Mouse (Mus musculus) induced T-regulatory cell, adult 2 months (primary cell): ENCODE measurements around the gene Commd3.
A peak's percentile ranks its signal among the peaks of the same experiment; 100 is the strongest.

Experiments used
- DNase-seq: peaks from one replicate; pipeline ENCODE4 v3.0.0-alpha.2; 2012; ENCODE audit warnings: low read depth

Commd3 gene

DNA sequence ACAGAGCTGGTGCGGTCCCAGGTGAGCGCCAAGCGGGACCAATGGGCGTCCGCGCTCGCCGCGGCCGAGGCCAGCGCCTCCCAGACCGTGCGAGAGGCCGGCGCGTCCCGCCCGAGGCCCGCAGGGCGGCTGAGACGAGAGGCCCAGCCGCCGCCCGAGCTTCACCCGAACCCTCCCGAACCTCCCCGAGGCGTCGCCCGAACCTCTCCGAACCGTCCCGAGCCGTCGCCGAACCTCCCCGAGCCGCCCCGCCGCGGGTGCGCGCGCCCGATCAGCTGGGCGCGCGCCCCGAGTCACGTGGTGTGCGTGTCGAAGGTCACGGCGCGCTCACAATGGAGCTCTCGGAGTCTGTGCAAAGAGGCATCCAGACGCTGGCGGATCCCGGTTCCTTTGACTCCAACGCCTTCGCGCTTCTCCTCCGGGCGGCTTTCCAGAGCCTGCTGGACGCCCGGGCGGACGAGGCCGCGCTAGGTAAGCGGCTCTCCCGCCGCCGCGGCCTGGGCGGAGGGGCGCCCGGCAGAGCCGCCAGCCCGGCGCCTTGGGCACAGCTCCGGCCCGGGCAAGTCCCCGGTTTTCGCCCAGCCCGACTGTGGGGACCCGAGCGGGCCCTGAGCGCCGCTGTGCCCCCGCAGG lies at the start of gene Commd3:
Commd3 (plus strand) TSS at position 252 of the 633 bp plus-strand sequence.
- DNase-seq: peak; percentile 94

GRCm38 (mm10) chr2:18623219-18623618 lies 49.0 kb upstream of the Commd3 start:
- no peak for DNase-seq

- DNase-seq: no peak
Observed at GRCm38 (mm10) chr2:18630547-18630946, 41.6 kb upstream of the Commd3 start.

DNA sequence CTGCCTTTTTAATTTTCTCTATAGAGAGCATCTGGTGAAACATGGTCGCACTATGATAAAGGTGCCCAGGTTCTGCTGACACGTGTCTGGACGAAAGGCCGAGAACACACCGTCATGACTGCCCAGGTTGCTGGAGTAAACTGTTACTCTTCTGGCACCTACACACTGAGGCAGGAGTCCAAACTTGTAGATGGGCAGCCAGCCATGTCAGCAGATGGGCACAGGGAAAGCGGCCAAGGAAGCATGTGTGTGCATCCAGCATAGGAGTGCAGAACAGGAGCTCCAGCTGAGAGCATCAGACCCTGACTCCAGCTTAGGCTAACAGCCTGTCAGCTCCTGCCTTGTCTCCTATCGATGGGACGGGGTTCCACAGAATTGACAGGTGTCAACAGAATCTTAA lies 37.1 kb upstream of the Commd3 start:
- DNase-seq: no peak

- no peak for DNase-seq
Observed at GRCm38 (mm10) chr2:18648563-18648962, 23.6 kb upstream of the Commd3 start.

- no peak for DNase-seq
Observed at GRCm38 (mm10) chr2:18654821-18655220, 17.4 kb upstream of the Commd3 start.

GRCm38 (mm10) chr2:18664003-18664402 lies 8.2 kb upstream of the Commd3 start:
- peak; percentile 90 for DNase-seq

GRCm38 (mm10) chr2:18671041-18671440 lies 1.1 kb upstream of the Commd3 start:
- no peak for DNase-seq

GRCm38 (mm10) chr2:18672766-18673164 lies 581 bp downstream of the Commd3 start:
- DNase-seq: peak; percentile 68

DNA sequence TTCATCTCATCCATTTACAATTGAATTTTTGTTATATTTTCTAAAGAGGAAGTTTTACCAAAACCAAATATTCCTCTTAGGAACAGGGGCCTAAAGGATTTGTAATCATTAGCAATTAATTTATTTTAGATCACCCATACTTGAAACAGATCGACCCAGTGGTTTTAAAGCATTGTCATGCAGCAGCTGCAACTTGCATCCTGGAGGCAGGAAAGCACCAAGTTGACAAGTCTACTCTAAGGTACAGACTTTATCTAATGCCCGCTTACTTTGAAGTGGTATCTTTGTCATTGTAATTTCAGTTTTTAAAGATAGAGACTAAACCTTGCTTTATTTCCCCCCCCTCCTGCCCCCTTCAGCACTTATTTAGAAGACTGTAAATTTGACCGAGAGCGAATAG lies 1.6 kb downstream of the Commd3 start:
- DNase-seq: peak; percentile 38

- peak; percentile 32 for DNase-seq
Observed at GRCm38 (mm10) chr2:18674193-18674902, 2.2 kb downstream of the Commd3 start.

DNA sequence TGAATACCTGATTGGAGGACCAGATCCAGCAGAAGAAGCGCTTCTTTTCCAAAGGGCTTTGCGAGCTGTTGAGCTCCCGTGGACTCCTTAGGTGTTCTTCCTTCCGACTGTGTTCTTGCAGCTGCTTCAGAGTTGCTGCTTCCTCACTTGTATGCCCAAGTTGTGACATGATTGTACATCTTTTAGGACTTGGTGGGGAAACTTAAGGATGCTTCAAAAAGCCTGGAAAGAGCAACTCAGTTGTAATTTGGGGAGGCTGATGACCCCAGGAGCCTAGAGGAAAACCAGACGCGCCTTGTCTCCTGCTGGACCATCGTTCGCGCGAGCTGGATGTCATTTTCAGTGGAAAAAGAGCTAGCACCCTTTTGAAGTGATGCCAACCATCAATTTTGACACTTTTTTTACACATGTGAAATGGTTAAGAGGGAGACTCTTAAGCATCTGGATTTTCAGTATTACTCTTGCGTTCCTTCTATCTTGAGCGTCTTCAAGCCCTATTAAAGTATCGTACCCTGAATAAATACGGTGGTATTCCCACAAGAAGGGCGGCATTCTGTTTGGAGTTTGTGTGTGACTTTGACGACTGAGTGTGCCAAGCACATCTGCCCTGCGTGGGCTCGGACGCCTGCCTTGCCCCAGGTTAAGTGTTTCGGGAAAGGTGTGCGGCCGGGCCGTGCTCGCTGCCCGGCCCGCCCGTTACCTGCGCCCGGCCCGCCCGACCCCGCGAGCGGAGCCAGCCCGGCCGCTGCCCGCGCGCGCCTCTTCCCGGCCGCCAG lies 3.7 kb downstream of the Commd3 start:
- peak; percentile 35 for DNase-seq

DNA sequence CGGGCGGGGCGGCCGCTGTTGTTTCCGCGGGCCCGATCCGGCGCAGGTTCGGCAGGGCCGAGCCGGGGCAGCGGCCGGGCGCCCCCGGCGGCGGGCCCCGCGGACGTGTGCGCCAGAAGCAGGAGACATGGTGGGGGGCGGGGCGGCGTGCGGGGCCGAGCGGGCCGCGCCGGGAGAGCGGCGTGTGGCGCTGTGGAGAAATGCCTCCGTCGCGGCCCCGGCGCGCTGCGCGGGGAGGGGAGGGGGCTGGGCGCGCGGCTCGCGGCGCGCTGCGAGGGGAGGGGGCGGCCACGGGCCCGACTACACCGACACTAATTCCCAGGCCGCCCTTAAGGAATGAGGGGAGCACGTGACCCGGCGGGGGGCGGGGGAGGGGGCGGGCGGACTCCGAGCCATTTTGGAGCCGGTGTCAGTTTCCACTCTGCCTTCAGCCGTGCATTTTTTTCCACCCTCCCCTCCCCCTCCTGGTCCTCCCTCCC lies 4.3 kb downstream of the Commd3 start:
- DNase-seq: peak; percentile 79

DNA sequence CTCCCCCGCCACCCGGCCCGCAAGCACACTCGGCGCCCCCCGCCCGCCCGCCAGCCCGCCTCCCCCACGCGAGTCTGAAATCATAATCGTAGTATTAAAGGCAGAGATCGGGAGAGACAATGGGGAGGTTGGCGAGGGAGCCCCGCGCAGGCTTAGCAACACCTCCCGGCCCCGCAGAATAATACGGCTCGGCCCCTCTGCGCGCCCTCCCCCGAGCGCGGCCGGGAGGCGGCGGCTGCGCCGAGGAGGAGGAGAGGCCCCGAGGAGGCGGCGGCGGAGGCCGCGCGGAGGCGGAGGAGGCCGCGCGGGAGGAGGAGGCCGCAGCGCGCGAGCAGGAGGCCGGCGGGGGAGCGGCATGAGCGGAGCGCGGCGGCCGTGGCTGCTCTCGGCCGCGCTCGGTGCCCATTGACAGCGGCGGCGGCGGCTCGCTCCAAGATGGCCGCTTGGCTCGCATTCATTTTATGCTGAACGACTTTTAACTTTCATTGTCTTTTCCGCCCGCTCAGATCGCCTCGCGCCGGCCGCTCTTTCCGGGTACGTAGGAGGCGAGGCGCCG lies 4.8 kb downstream of the Commd3 start, which contains the start of gene Bmi1:
Bmi1 (plus strand) TSS at position 83 of the 556 bp plus-strand sequence.
- DNase-seq: peak; percentile 74

DNA sequence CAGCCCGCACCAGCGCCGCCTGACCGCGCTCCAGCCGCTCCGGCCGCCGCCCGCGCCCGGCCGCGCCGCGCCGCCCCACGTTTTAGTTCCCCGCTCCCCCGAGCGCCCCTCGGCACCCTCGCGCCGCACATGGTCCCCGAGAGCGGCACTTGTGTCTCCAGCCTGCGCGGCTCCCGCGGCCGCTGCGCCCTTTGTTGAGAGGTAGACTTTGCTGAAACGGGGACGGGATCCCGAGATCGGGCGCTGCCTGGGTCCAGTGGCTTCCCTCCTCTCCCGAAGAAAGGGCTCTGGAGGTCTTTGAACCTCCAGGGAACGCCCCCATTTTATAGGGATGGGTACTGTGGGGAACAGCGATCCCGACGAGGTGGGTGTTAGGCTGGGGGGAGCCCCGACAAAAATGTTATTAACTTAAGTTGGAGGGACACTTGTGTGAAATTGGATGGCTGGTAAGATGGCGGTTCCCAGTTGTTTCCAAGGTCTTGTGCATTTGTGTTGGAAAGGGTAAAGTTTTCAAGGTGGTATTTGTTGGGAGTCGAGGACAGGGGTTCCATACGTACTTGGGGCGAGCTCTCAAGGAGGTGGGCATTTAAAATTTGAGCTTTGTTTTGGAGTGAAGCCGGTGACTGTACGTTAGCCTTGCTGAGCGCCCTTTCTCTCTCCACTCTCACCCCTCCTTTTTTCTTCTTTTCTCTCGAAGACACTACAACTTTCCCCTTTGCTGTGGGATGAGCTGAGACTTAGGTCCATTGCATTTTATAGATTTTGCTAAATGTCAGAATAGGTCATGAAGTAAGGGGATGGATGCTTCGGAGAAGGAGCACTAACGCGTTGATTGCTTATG lies 5.7 kb downstream of the Commd3 start:
- peak; percentile 66 for DNase-seq

DNA sequence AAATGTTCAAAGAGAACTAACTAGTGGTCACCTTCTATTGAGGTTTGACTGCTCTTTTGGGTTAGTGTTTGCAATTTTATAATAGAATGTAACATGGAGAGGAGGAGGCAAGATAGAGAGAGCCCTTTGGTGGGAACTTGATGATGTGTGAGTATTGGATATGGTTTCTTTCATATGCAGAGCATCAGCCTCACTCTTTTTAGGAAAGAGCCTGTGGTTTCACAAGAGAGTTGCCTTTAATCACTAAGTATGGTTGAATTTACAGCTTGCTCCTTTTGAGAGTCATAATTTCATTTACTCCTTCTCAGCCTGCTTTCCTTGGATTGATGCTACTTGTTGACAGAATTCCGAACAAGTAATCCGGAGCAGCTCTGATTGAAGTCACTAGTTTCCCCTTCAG lies 7.5 kb downstream of the Commd3 start:
- no peak for DNase-seq

DNA sequence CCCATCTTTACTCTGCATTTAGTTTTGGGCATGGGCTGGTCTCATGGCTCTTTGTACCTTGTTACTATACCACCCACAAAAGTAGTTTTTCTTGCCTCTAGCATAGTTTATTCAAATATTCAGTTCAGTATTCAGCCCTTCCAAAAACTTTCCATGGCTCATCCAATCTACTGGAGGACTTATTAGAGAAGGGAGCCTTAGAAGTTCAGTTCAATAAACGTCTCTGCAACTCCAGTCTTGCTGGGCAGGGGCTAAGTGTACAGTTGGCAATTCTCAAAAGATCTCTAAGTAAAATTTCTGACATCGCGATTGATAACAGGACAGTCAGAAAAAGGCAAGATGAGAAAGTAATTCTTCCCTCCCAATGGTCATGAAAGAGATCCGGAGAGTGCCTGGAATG lies 8.3 kb downstream of the Commd3 start:
- no peak for DNase-seq

GRCm38 (mm10) chr2:18680961-18681360 lies 8.8 kb downstream of the Commd3 start:
- peak; percentile 82 for DNase-seq

- no peak for DNase-seq
Observed at GRCm38 (mm10) chr2:18684062-18684461, 11.9 kb downstream of the Commd3 start.

DNA sequence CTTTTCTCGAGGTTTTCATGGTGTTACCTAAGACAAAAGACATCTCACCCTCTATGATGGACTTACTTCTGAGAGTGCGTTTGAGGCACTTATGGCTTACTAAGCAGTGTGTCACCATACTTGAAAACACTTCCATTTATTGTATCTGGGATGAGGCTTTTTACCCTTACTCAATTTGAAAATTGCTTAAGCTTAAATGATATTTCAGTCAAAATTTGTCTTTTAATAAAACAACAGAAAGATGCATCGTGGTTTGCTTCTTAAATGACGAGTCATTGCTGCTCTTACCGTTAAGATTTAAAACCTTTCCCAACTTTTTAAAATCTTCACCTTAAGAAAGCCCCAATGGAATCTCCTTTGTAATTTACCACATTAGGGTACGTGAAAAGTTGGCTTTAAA lies 14.2 kb downstream of the Commd3 start:
- DNase-seq: peak; percentile 7

DNA sequence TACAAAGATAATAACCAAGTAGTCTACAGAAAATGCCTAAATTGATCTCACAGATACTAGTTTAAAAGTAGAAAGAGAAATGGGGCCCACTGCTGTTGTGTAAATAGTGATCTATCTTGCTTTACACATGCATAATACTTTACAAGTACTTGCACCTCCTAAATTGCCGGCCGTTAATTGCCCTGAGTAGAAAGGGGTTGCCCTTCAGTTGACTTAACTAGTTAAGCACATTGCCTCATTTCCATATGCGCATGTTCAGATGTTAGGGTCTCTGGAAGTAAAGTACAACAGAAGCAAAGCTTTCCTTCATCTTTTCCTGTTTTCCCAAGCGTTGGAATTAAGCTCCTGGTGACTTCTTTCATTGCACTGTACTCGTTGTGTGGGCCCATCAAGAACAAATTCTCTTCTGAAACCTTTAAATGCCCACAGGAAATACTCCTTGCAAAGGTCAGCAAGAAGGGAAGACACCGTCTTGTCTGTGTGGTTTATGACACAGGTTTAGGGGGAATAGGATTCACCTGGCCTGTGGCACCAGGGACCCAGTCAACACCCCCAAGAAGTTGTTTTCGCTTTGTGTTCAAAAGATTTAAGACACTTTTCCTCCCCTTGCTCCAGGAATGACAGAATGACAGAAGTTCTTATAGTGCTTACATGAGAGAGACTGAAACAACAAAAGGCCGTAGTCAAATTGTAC lies 14.8 kb downstream of the Commd3 start:
- peak; percentile 27 for DNase-seq
